Mouse (Mus musculus): ENCODE measurements around the gene Rbm19. TPM values are rescaled to one million over a fixed set of nuclear protein-coding genes. Genes with fewer than 3 reads are reported as not detected.

The Rbm19 gene
- polyA plus RNA-seq, 1 experiment from 2014 or later: 16.4 TPM

DNA sequence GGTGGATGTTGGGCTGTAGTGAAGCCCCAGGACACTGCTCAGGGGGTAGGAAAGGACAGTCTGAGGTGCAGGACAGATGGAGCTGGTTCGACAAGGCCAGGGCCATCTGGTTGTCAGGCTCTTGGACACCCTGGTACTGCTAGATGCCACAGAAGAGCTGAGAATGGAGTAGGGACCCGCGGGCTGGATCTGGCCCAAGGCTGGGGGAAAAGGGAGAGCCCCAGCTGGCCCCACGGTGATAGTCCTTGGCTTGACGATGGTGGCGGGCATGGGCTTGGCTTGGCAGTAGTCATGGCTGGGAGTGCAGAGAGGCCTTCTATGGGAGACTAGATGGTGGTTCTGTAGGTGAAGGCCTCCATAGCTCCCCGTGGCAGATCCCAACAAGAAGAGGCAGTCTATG is 12.8 kb downstream of the Rbm19 start:
- no peak for ATAC-seq
- peaks cover 6% of the 10 kb centered on the region; the same call in 1 of the 2 replicates for H3K36me3 ChIP-seq (ENCODE audit: control insufficient read depth, insufficient read depth)
- H3K27ac ChIP-seq (ENCODE audit: low read length): no peak overlapping the region
- WGBS: 93% methylated on average over 7 of the region's 7 CpGs
- H3K9me3 ChIP-seq (ENCODE audit: control insufficient read depth, low read length): no peaks in the 10 kb centered on the region
- no peak overlapping the region for H3K9ac ChIP-seq (replicated peaks; ENCODE audit: low read depth, low read length)
- H3K4me3 ChIP-seq (replicated peaks; ENCODE audit: low read length): no peak overlapping the region
- no peaks in the 10 kb centered on the region for H3K4me1 ChIP-seq (replicated peaks; ENCODE audit: control insufficient read depth, insufficient read depth, low read length)
- no peaks in the 10 kb centered on the region for H3K27me3 ChIP-seq (replicated peaks; ENCODE audit: control insufficient read depth, insufficient read depth, low read length)
- H3K4me2 ChIP-seq (ENCODE audit: low read length): no peak overlapping the region

DNA sequence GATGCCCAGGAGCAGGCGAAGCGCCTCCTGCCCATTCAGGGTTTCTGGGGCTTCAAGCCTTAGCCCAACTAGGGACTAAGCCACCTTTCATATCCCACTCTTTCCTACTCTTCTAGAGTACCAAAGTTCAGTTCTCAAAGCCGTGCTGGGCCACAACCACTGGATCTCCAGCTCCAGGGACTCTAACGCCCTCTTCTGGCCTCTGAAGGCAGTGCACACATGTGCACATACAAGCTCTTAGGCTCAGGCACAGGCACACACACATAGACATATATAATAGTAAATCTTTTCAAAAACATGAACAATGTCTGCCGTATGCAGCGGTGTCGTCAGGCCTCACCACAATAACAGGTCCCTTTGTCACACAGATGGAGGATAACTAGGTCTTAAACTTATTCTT is 13.5 kb downstream of the Rbm19 start:
- Histone ChIP-seq H3K4me3 (replicated peaks; ENCODE audit: low read length) (no peak overlapping the region), H3K27ac (ENCODE audit: low read length) (no peak overlapping the region), H3K36me3 (ENCODE audit: control insufficient read depth, insufficient read depth) (peaks cover 6% of the 10 kb centered on the region; the same call in 1 of the 2 replicates), H3K9ac (replicated peaks; ENCODE audit: low read depth, low read length) (no peak overlapping the region), H3K9me3 (ENCODE audit: control insufficient read depth, low read length) (no peaks in the 10 kb centered on the region), H3K4me1 (replicated peaks; ENCODE audit: control insufficient read depth, insufficient read depth, low read length) (no peaks in the 10 kb centered on the region), H3K4me2 (ENCODE audit: low read length) (no peak overlapping the region), H3K27me3 (replicated peaks; ENCODE audit: control insufficient read depth, insufficient read depth, low read length) (no peaks in the 10 kb centered on the region)
- 94% methylated on average over 7 of the region's 7 CpGs for WGBS
- no peak for ATAC-seq

DNA sequence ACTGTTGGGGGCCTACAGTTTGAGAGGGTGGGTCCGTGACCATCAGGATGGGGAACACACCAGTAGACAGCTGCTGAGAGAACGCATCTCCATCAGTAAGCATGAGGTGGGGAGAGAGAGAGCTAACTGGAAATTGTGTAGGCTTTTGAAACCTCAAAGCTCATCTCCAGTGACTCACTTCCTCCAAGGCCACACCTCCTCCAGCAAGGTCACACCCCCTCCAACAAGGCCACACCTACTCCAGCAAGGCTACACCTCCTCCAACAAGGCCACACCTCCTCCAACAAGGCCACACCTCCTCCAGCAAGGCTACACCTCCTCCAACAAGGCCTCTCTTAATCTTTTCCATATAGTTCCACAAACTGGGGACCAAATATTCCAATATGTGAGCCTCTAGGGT is 13.9 kb downstream of the Rbm19 start:
- Histone ChIP-seq H3K4me3 (replicated peaks; ENCODE audit: low read length) (no peak overlapping the region), H3K9me3 (ENCODE audit: control insufficient read depth, low read length) (no peaks in the 10 kb centered on the region), H3K4me2 (ENCODE audit: low read length) (no peak overlapping the region), H3K9ac (replicated peaks; ENCODE audit: low read depth, low read length) (no peak overlapping the region), H3K27me3 (replicated peaks; ENCODE audit: control insufficient read depth, insufficient read depth, low read length) (no peaks in the 10 kb centered on the region), H3K36me3 (ENCODE audit: control insufficient read depth, insufficient read depth) (peaks cover 6% of the 10 kb centered on the region; the same call in 1 of the 2 replicates), H3K4me1 (replicated peaks; ENCODE audit: control insufficient read depth, insufficient read depth, low read length) (no peaks in the 10 kb centered on the region), H3K27ac (ENCODE audit: low read length) (no peak overlapping the region)
- 92% methylated on average over 2 of the region's 2 CpGs for WGBS
- ATAC-seq: no peak

DNA sequence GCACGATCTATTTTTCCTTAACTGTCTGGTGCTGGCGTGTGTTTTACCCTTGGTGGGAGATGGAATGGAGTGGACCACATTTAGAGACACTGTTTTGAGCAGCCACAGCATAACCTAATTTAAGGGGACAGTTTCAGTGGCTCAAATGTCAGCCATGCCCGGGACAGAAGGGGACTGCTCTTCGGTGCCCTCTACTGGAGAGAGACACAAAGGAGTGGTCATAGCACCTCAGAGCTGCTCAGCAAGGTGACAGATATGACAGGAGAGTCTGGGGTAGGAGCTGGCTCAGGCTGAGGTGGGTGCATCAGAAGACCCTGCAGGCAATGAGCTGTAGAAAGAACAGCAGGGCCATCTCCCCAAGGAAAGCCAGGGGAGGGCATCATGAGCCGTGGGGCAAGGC is 15.3 kb downstream of the Rbm19 start:
- no peak for ATAC-seq

DNA sequence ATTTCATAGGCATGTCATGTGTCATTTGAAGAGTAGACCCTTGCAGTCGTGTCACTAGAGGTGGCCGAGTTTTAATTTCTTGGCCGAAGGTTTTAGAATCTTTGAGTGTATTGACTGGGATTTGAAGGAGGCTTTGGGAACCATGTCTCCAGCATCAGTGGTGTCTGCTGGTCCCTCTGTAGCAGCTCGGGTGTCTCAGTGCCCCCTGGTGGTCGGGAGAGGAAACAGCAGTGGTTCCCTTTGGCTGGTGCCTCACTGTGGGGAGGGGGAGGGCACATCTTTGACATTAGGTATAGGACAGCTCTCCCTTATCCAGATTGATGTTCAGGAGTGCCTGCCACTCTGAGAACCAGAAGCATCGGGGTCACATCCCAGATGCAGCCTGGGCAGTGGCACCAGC is 17.7 kb downstream of the Rbm19 start:
- H3K4me2 ChIP-seq (ENCODE audit: low read length): no peak overlapping the region
- H3K4me3 ChIP-seq (replicated peaks; ENCODE audit: low read length): no peak overlapping the region
- H3K9me3 ChIP-seq (ENCODE audit: control insufficient read depth, low read length): no peaks in the 10 kb centered on the region
- H3K36me3 ChIP-seq (ENCODE audit: control insufficient read depth, insufficient read depth): peaks cover 6% of the 10 kb centered on the region; the same call in 1 of the 2 replicates
- no peaks in the 10 kb centered on the region for H3K27me3 ChIP-seq (replicated peaks; ENCODE audit: control insufficient read depth, insufficient read depth, low read length)
- no peak overlapping the region for H3K27ac ChIP-seq (ENCODE audit: low read length)
- no peak for ATAC-seq
- WGBS: 40% methylated on average over 6 of the region's 6 CpGs
- peaks cover 3% of the 10 kb centered on the region; the same call in 1 of the 2 replicates for H3K4me1 ChIP-seq (replicated peaks; ENCODE audit: control insufficient read depth, insufficient read depth, low read length)
- H3K9ac ChIP-seq (replicated peaks; ENCODE audit: low read depth, low read length): no peak overlapping the region

More for the DNA sequence above, 15.3 kb downstream of the Rbm19 start:
- Histone ChIP-seq H3K4me3 (replicated peaks; ENCODE audit: low read length) (no peak overlapping the region), H3K9me3 (ENCODE audit: control insufficient read depth, low read length) (no peaks in the 10 kb centered on the region), H3K36me3 (ENCODE audit: control insufficient read depth, insufficient read depth) (peaks cover 6% of the 10 kb centered on the region; the same call in 1 of the 2 replicates), H3K27ac (ENCODE audit: low read length) (no peak overlapping the region), H3K27me3 (replicated peaks; ENCODE audit: control insufficient read depth, insufficient read depth, low read length) (no peaks in the 10 kb centered on the region), H3K4me1 (replicated peaks; ENCODE audit: control insufficient read depth, insufficient read depth, low read length) (peaks cover 3% of the 10 kb centered on the region; the same call in 1 of the 2 replicates), H3K9ac (replicated peaks; ENCODE audit: low read depth, low read length) (no peak overlapping the region), H3K4me2 (ENCODE audit: low read length) (no peak overlapping the region)
- 65% methylated on average over 5 of the region's 5 CpGs for WGBS

DNA sequence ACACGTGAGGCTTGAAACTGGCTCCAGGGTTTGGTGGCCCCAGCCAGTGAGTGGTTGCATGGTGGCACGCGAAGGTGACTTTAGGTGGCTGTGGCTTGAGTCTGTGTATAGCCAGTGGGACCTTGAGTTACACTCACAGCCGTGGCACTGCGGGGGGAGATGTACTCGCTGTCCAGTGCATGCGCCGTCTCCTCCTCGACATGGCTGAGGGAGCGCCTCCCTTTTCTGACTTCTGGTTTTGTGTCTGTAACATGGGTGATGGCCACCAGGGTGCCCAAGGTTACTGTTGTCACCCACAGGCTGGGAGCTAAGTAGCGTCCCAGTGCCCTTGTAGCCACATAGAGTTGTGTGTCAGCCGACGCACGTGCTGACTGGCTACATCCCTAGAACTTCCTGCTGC is 19.1 kb downstream of the Rbm19 start:
- Histone ChIP-seq H3K4me1 (replicated peaks; ENCODE audit: control insufficient read depth, insufficient read depth, low read length) (peaks cover 3% of the 10 kb centered on the region; the same call in 1 of the 2 replicates), H3K27ac (ENCODE audit: low read length) (no peak overlapping the region), H3K36me3 (ENCODE audit: control insufficient read depth, insufficient read depth) (peaks cover 6% of the 10 kb centered on the region; the same call in 1 of the 2 replicates), H3K4me2 (ENCODE audit: low read length) (no peak overlapping the region), H3K9ac (replicated peaks; ENCODE audit: low read depth, low read length) (no peak overlapping the region), H3K27me3 (replicated peaks; ENCODE audit: control insufficient read depth, insufficient read depth, low read length) (no peaks in the 10 kb centered on the region), H3K9me3 (ENCODE audit: control insufficient read depth, low read length) (no peaks in the 10 kb centered on the region), H3K4me3 (replicated peaks; ENCODE audit: low read length) (no peak overlapping the region)
- no peak for ATAC-seq
- 91% methylated on average over 14 of the region's 14 CpGs for WGBS

DNA sequence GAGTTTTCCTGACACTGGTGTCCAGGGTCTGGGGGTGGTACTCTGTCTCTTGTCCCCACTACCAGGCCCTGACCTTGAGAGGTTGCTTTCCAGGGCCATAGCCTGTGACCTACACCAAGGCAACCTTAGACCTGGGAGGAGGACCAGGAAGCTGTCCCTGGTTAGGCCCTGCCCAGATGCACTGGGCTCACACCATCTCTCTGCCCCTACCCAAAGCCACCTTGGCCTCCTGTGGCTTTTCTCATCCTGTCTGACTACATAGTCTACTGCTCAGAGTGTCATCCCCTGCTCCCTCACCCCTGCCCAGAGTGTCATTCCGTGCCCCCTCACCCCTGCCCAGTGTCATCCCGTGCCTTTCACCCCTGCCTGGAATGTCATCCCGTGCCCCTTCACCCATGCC is 19.6 kb downstream of the Rbm19 start:
- Histone ChIP-seq H3K4me3 (replicated peaks; ENCODE audit: low read length) (no peak overlapping the region), H3K9me3 (ENCODE audit: control insufficient read depth, low read length) (no peaks in the 10 kb centered on the region), H3K36me3 (ENCODE audit: control insufficient read depth, insufficient read depth) (peaks cover 3% of the 10 kb centered on the region; the same call in 1 of the 2 replicates), H3K4me1 (replicated peaks; ENCODE audit: control insufficient read depth, insufficient read depth, low read length) (peaks cover 3% of the 10 kb centered on the region; the same call in 1 of the 2 replicates), H3K27ac (ENCODE audit: low read length) (no peak overlapping the region), H3K9ac (replicated peaks; ENCODE audit: low read depth, low read length) (no peak overlapping the region), H3K4me2 (ENCODE audit: low read length) (no peak overlapping the region), H3K27me3 (replicated peaks; ENCODE audit: control insufficient read depth, insufficient read depth, low read length) (no peaks in the 10 kb centered on the region)
- WGBS: 52% methylated on average over 3 of the region's 3 CpGs
- ATAC-seq: no peak

DNA sequence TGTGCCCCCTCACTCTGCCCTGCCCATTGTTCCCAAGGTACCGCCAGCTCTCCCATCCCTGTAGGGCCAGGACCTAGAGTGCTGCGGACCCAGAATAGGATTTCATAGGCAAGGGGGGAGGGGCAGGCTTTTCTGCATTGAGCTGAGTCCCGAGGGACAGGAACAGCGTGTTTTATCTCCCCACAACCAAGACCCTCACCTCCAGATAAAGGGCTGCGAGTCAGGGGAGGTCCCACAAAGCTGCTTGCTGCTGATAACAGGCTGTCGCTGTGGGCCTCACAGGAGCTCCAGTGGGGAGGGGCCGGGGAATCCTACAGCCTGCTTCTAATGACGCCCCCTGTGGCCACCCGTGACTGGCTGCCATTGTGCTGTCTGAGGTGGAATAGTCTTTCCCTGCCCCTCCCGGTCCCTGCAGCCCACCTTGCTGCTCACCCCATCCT is 20.0 kb downstream of the Rbm19 start:
- Histone ChIP-seq H3K9me3 (ENCODE audit: control insufficient read depth, low read length) (no peaks in the 10 kb centered on the region), H3K4me3 (replicated peaks; ENCODE audit: low read length) (no peak overlapping the region), H3K4me1 (replicated peaks; ENCODE audit: control insufficient read depth, insufficient read depth, low read length) (peaks cover 3% of the 10 kb centered on the region; the same call in 1 of the 2 replicates), H3K9ac (replicated peaks; ENCODE audit: low read depth, low read length) (no peak overlapping the region), H3K27ac (ENCODE audit: low read length) (no peak overlapping the region), H3K36me3 (ENCODE audit: control insufficient read depth, insufficient read depth) (peaks cover 3% of the 10 kb centered on the region; the same call in 1 of the 2 replicates), H3K4me2 (ENCODE audit: low read length) (no peak overlapping the region), H3K27me3 (replicated peaks; ENCODE audit: control insufficient read depth, insufficient read depth, low read length) (no peaks in the 10 kb centered on the region)
- 27% methylated on average over 10 of the region's 10 CpGs for WGBS
- ATAC-seq: no peak

DNA sequence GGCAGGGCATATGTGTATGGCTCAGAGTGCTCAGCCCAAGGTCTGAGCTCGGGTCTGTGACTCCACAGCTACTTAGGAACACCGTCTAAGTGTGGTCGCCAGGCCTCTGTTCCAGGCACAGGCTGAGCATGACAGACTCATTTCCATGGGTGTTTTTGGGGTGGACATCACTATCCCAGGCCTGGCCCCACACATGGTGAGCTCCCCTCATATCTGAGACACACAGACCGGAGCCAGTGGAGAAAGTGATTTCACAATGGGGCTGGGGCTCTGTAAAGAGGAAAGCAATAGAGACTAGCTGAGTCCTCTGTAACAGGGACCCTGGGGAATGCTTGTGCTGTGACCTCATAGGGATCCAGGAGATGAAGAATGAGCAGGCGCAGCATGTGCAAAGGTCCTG is 20.8 kb downstream of the Rbm19 start:
- 94% methylated on average over 5 of the region's 5 CpGs for WGBS
- no peak overlapping the region for H3K4me2 ChIP-seq (ENCODE audit: low read length)
- peaks cover 3% of the 10 kb centered on the region; the same call in 1 of the 2 replicates for H3K4me1 ChIP-seq (replicated peaks; ENCODE audit: control insufficient read depth, insufficient read depth, low read length)
- no peak overlapping the region for H3K9ac ChIP-seq (replicated peaks; ENCODE audit: low read depth, low read length)
- H3K36me3 ChIP-seq (ENCODE audit: control insufficient read depth, insufficient read depth): peaks cover 3% of the 10 kb centered on the region; the same call in 1 of the 2 replicates
- H3K4me3 ChIP-seq (replicated peaks; ENCODE audit: low read length): no peak overlapping the region
- H3K27ac ChIP-seq (ENCODE audit: low read length): no peak overlapping the region
- ATAC-seq: no peak
- no peaks in the 10 kb centered on the region for H3K9me3 ChIP-seq (ENCODE audit: control insufficient read depth, low read length)
- H3K27me3 ChIP-seq (replicated peaks; ENCODE audit: control insufficient read depth, insufficient read depth, low read length): no peaks in the 10 kb centered on the region

DNA sequence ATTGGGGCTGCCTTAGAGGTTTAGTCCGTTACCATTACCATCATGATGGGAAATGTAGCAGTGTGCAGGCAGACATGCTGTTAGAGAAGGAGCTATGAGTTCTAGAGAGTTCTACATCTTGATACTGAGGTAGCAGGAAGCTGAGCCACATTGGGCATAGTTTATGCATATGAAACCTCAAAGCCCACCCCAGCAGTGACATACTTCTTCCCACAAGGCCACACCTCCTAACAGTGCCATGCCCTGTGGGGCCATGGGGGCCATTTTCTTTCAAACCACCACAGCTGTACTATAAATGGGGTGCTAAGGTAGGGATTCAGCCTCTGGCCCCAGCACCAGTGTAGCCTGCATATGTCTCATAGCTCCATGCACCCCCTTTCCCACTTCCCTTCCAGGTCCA is 21.6 kb downstream of the Rbm19 start:
- Histone ChIP-seq H3K4me3 (replicated peaks; ENCODE audit: low read length) (no peak overlapping the region), H3K4me1 (replicated peaks; ENCODE audit: control insufficient read depth, insufficient read depth, low read length) (peaks cover 3% of the 10 kb centered on the region; the same call in 1 of the 2 replicates), H3K4me2 (ENCODE audit: low read length) (no peak overlapping the region), H3K36me3 (ENCODE audit: control insufficient read depth, insufficient read depth) (peaks cover 3% of the 10 kb centered on the region; the same call in 1 of the 2 replicates), H3K27me3 (replicated peaks; ENCODE audit: control insufficient read depth, insufficient read depth, low read length) (no peaks in the 10 kb centered on the region), H3K27ac (ENCODE audit: low read length) (no peak overlapping the region), H3K9me3 (ENCODE audit: control insufficient read depth, low read length) (no peaks in the 10 kb centered on the region), H3K9ac (replicated peaks; ENCODE audit: low read depth, low read length) (no peak overlapping the region)
- ATAC-seq: no peak
- 89% methylated on average over 1 of the region's 1 CpGs for WGBS

All from forebrain, embryonic 16.5 days (tissue).